Mouse (Mus musculus) testis, postnatal 10 days (tissue): Measurements from ENCODE around the gene Adam21.
A peak's percentile ranks its signal among the peaks of the same experiment; 100 is the strongest.
"Not testable (repeated sequence)": the region's sequence is repeated elsewhere in the genome, so short reads cannot be mapped to it uniquely, and the experiment has no call there.

Experiments used
- DNase-seq: peaks from one replicate; pipeline ENCODE4 v3.0.0; 2021; ENCODE audit warnings: low spot score

The Adam21 gene

GRCm38 (mm10) chr12:81568374-81568773, at the start of gene Adam21:
TSS of gene Adam21 (minus strand) at chr12:81568474.
- DNase-seq, result no peak

DNA sequence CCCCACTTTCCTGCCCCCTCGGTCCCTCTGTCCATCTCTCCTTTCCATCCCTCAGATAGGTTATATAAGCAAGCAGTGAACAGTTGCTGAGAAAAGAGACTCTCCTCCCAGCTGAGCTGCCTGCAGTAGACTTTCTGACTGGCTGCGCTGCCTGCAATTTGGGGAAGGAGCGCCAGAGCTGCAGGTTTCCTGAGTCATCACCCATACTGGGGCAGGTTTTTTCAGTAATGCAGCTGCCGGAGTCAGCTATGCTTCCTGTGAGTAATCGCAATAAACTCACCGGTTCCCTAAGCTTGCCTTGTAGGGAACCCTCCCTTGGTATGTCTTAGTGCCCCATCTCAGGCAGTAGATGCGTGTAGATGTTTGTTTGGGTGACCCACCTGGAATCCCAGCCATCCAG, 48.7 kb upstream of the Adam21 start:
- no peak for DNase-seq

GRCm38 (mm10) chr12:81615807-81616206, 47.5 kb upstream of the Adam21 start:
- no peak for DNase-seq

DNA sequence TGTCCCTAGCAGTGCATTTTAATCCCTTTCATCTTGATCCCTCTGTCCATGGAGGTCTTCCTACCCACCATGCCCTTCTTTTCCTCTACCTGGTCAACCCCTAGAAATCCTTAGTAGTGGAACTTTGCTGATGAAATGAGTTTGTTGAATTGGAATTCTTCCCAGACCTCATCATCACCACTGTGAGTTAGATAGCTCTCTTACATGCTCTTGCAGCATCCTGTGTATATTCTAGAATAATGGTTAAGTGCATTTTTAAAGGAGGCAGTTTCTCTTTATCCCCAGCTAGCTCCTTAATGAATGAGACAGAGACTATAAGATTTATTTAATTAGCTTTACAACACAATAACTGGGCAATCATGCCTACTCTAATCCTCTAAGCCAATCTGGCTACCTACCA, 41.2 kb upstream of the Adam21 start:
- no peak for DNase-seq

- no peak for DNase-seq
Measured at GRCm38 (mm10) chr12:81604995-81605784, 36.9 kb upstream of the Adam21 start.

GRCm38 (mm10) chr12:81596547-81597262, 28.4 kb upstream of the Adam21 start:
- DNase-seq, result no peak

DNA sequence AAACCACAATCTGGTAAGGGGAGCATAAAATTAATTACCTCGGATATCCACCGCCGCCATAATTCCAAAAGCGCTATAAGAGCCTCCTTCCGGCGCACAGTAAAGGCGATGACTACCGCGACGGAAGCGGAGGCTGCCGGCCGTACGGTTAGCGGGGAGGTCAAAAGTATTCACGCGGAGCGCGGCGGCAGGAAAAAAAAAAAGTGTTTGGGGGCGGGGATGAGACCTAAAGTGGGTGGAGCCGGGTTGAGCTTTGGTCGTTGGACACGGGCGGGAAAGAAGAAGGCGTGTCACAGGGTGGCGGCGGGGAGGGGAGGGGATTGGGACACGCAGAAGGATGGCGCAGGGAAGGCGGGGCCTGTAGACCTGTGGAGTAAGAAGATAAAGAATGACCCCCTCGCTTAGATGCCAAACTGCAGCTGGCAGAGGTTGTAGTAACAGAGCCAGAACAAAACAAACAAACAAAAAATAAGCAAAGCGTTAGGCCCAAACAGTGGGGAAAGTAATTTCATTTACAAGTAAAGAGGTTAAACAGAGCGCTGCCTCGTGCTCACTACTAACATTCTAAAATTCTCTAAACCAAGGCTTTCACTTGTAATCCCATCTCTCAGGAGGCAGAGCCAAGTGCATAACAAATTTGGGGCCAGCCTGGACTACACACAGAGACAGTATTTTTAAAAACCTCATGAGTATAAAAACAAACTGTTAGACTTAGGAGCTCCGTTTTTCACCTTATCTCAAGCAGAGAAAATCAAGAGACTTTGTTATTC, 26.8 kb upstream of the Adam21 start, which contains the start of gene Med6:
TSS of gene Med6 (minus strand) at position 107 of the 770 bp plus-strand sequence.
- DNase-seq, result peak; percentile 94

DNA sequence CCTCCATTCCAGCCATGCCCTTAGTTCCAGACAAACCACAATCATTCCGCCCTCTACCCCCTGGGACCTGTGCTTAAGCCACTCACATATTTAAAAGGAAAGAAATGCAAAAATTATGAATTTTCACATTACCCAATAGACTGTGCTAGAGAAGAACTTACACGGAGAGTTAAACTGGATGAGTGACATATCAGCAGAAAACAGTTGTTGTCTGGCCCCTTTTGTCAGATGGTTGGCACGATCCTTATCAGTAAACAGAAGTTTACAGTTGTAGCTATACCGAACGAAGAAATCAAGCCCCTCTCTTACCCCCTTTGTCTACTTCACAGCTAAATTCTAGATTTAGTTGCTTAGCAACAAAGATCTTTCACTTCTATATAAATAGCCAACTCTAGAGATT, 343 bp downstream of the Adam21 start:
- no peak for DNase-seq

DNA sequence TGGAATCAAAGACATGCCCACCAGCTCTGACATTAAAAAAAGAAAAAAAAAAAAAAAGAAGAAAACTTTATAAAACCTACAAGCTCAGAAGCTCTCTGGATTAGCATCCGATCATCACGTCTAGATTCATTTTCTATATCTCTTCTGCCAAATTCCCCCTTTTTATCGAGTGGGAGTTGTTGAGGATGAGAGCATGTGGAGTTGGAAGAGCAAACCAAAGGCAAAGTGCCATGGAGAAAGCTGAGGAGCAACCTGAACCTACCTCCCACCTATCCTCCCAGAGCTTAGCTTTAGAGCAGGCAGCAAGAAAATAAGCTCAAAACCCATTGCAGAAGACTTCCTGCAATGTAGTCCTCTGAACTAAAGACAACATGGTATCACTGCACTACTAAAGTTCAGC, 4.1 kb downstream of the Adam21 start:
- DNase-seq, result no peak

DNA sequence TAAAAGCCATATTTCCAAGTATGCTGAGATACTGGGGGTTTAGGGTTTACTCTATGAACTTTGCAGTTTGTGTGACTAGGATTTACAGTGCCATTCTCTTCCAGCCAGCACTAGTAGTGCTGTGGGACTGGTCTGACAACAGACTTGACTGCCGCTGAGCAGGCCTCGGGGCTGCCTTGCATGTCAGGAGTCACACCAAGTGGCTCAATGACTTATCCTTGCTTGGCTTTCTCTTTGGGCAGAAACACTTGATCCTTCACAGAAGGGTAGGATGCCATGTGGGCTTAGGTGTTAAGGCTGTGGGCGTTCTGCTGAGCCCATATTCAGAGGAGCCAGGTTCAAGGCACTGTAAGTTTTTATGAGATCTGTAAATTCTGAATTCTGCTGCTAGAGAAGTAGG, 19.0 kb downstream of the Adam21 start:
- DNase-seq, result no peak

- no peak for DNase-seq
Measured at GRCm38 (mm10) chr12:81547163-81547562, 21.1 kb downstream of the Adam21 start.

- no peak for DNase-seq
Measured at GRCm38 (mm10) chr12:81533029-81533419, 35.2 kb downstream of the Adam21 start.

- DNase-seq, result peak; percentile 81
Measured at GRCm38 (mm10) chr12:81532316-81533028, 35.8 kb downstream of the Adam21 start, which contains the start of the genes Gm20498 and Synj2bp. TSS of gene Gm20498 (minus strand) at chr12:81532905. TSS of gene Synj2bp (minus strand) at chr12:81532911.

GRCm38 (mm10) chr12:81530587-81530986, 37.7 kb downstream of the Adam21 start:
- DNase-seq, result not testable (repeated sequence)
